Mouse (Mus musculus): ENCODE data around the gene Vsig10l. TPM values are rescaled to one million over a fixed set of nuclear protein-coding genes. Genes with fewer than 3 reads are reported as not detected.
A peak's percentile ranks its signal among the peaks of the same experiment; 100 is the strongest.

Vsig10l gene
- polyA plus RNA-seq, 1 experiment from 2014 or later, result 17.7 TPM

GRCm38 (mm10) chr7:43490861-43491260, 27.9 kb downstream of the Vsig10l start:
- Histone ChIP-seq H3K4me1 (ENCODE audit: control insufficient read depth, insufficient read depth, low read length) (no peaks in the 10 kb centered on the region; the same call in 1 of the 2 replicates), H3K9ac (ENCODE audit: low read length) (no peak overlapping the region), H3K9me3 (replicated peaks; ENCODE audit: control insufficient read depth, low read length) (no peaks in the 10 kb centered on the region), H3K27me3 (ENCODE audit: control insufficient read depth, insufficient read depth, low read length) (no peaks in the 10 kb centered on the region; the same call in 1 of the 2 replicates), H3K36me3 (ENCODE audit: control insufficient read depth, insufficient read depth, low read length) (no peaks in the 10 kb centered on the region), H3K4me3 (replicated peaks; ENCODE audit: low read length) (no peak overlapping the region), H3K27ac (ENCODE audit: low read length) (no peak overlapping the region), H3K4me2 (ENCODE audit: low read depth, low read length) (no peak overlapping the region)
- WGBS, result 57% methylated on average over 9 of the region's 9 CpGs
- ATAC-seq (ENCODE audit: insufficient read depth, low FRiP score), result no peak

GRCm38 (mm10) chr7:43495343-43496021, 32.5 kb downstream of the Vsig10l start:
- H3K27ac ChIP-seq (ENCODE audit: low read length), result no peak overlapping the region
- H3K4me2 ChIP-seq (ENCODE audit: low read depth, low read length), result no peak overlapping the region
- H3K4me3 ChIP-seq (replicated peaks; ENCODE audit: low read length), result no peak overlapping the region
- no peaks in the 10 kb centered on the region; the same call in 1 of the 2 replicates for H3K27me3 ChIP-seq (ENCODE audit: control insufficient read depth, insufficient read depth, low read length)
- ATAC-seq (ENCODE audit: insufficient read depth, low FRiP score), result 0 out of 2 replicates have a peak, but pooled peaks have one; percentile 10
- H3K9ac ChIP-seq (ENCODE audit: low read length), result no peak overlapping the region
- no peaks in the 10 kb centered on the region for H3K36me3 ChIP-seq (ENCODE audit: control insufficient read depth, insufficient read depth, low read length)
- peaks cover 8% of the 10 kb centered on the region; the same call in 1 of the 2 replicates for H3K9me3 ChIP-seq (replicated peaks; ENCODE audit: control insufficient read depth, low read length)
- 15% methylated on average over 21 of the region's 21 CpGs for WGBS
- H3K4me1 ChIP-seq (ENCODE audit: control insufficient read depth, insufficient read depth, low read length), result no peaks in the 10 kb centered on the region

- no peak overlapping the region for H3K4me3 ChIP-seq (replicated peaks; ENCODE audit: low read length)
- no peak overlapping the region for H3K9ac ChIP-seq (ENCODE audit: low read length)
- no peaks in the 10 kb centered on the region for H3K4me1 ChIP-seq (ENCODE audit: control insufficient read depth, insufficient read depth, low read length)
- ATAC-seq (ENCODE audit: insufficient read depth, low FRiP score), result no peak
- WGBS, result 37% methylated on average over 4 of the region's 4 CpGs
- no peak overlapping the region for H3K27ac ChIP-seq (ENCODE audit: low read length)
- no peaks in the 10 kb centered on the region for H3K27me3 ChIP-seq (ENCODE audit: control insufficient read depth, insufficient read depth, low read length)
- no peaks in the 10 kb centered on the region for H3K36me3 ChIP-seq (ENCODE audit: control insufficient read depth, insufficient read depth, low read length)
- no peak overlapping the region for H3K4me2 ChIP-seq (ENCODE audit: low read depth, low read length)
- H3K9me3 ChIP-seq (replicated peaks; ENCODE audit: control insufficient read depth, low read length), result no peaks in the 10 kb centered on the region
These were observed 48.9 kb downstream of the Vsig10l start for GRCm38 (mm10) chr7:43511707-43512478.

GRCm38 (mm10) chr7:43512519-43512918, 49.6 kb downstream of the Vsig10l start:
- no peak overlapping the region for H3K4me2 ChIP-seq (ENCODE audit: low read depth, low read length)
- no peaks in the 10 kb centered on the region for H3K36me3 ChIP-seq (ENCODE audit: control insufficient read depth, insufficient read depth, low read length)
- WGBS, result 81% methylated on average over 4 of the region's 4 CpGs

GRCm38 (mm10) chr7:43515076-43515475, 52.1 kb downstream of the Vsig10l start:
- Histone ChIP-seq H3K9me3 (replicated peaks; ENCODE audit: control insufficient read depth, low read length) (no peaks in the 10 kb centered on the region), H3K27ac (ENCODE audit: low read length) (no peak overlapping the region), H3K4me1 (ENCODE audit: control insufficient read depth, insufficient read depth, low read length) (no peaks in the 10 kb centered on the region), H3K9ac (ENCODE audit: low read length) (no peak overlapping the region), H3K27me3 (ENCODE audit: control insufficient read depth, insufficient read depth, low read length) (no peaks in the 10 kb centered on the region), H3K4me3 (replicated peaks; ENCODE audit: low read length) (no peak overlapping the region), H3K4me2 (ENCODE audit: low read depth, low read length) (no peak overlapping the region), H3K36me3 (ENCODE audit: control insufficient read depth, insufficient read depth, low read length) (no peaks in the 10 kb centered on the region)
- no peak; the same call in 1 of the 2 replicates for ATAC-seq (ENCODE audit: insufficient read depth, low FRiP score)
- WGBS, result 78% methylated on average over 5 of the region's 5 CpGs

More at GRCm38 (mm10) chr7:43512519-43512918, 49.6 kb downstream of the Vsig10l start:
- H3K27me3 ChIP-seq (ENCODE audit: control insufficient read depth, insufficient read depth, low read length), result no peaks in the 10 kb centered on the region
- H3K4me1 ChIP-seq (ENCODE audit: control insufficient read depth, insufficient read depth, low read length), result no peaks in the 10 kb centered on the region
- H3K9ac ChIP-seq (ENCODE audit: low read length), result no peak overlapping the region
- no peak for ATAC-seq (ENCODE audit: insufficient read depth, low FRiP score)
- H3K27ac ChIP-seq (ENCODE audit: low read length), result no peak overlapping the region
- no peaks in the 10 kb centered on the region for H3K9me3 ChIP-seq (replicated peaks; ENCODE audit: control insufficient read depth, low read length)
- H3K4me3 ChIP-seq (replicated peaks; ENCODE audit: low read length), result no peak overlapping the region

- ATAC-seq (ENCODE audit: insufficient read depth, low FRiP score), result no peak
- Histone ChIP-seq H3K27ac (ENCODE audit: low read length) (no peak overlapping the region), H3K36me3 (ENCODE audit: control insufficient read depth, insufficient read depth, low read length) (no peaks in the 10 kb centered on the region), H3K4me1 (ENCODE audit: control insufficient read depth, insufficient read depth, low read length) (no peaks in the 10 kb centered on the region), H3K9ac (ENCODE audit: low read length) (no peak overlapping the region), H3K4me2 (ENCODE audit: low read depth, low read length) (no peak overlapping the region), H3K27me3 (ENCODE audit: control insufficient read depth, insufficient read depth, low read length) (no peaks in the 10 kb centered on the region), H3K4me3 (replicated peaks; ENCODE audit: low read length) (no peak overlapping the region), H3K9me3 (replicated peaks; ENCODE audit: control insufficient read depth, low read length) (no peaks in the 10 kb centered on the region)
- WGBS, result 84% methylated on average over 14 of the region's 15 CpGs
These were observed 55.4 kb downstream of the Vsig10l start for GRCm38 (mm10) chr7:43518341-43518740.

Small RNA genes lying within 50 kb of the gene (microRNA-seq; reads per million reads assigned to microRNA genes)
- 0.50 reads per million for gene Mir7051

Other genes with a start within 250 kb of the Vsig10l start
- gene Zfp715, start 149.9 kb upstream of the Vsig10l start, polyA plus RNA-seq (2015; fragmentation: Nextera tagmentation; extraction: Ambion mirVana), result 13.7 and 14.4 TPM in 2 replicates
- 0.15 and 0.27 TPM in 2 replicates for gene Siglecf, start 111.8 kb upstream of the Vsig10l start, polyA plus RNA-seq (2015; fragmentation: Nextera tagmentation; extraction: Ambion mirVana)
- 0.26 and 0.45 TPM in 2 replicates for gene Siglecg, start 54.9 kb upstream of the Vsig10l start, polyA plus RNA-seq (2015; fragmentation: Nextera tagmentation; extraction: Ambion mirVana)
- 0.29 TPM in 1 of 2 replicates, not detected in the other for gene Lim2, start 35.5 kb upstream of the Vsig10l start, polyA plus RNA-seq (2015; fragmentation: Nextera tagmentation; extraction: Ambion mirVana)
- gene Nkg7, start 26.1 kb upstream of the Vsig10l start, polyA plus RNA-seq (2015; fragmentation: Nextera tagmentation; extraction: Ambion mirVana), result 2.7 and 2.8 TPM in 2 replicates
- not detected in 2 replicates for gene Cldnd2, start 22.4 kb upstream of the Vsig10l start, polyA plus RNA-seq (2015; fragmentation: Nextera tagmentation; extraction: Ambion mirVana)
- 365 and 382 TPM in 2 replicates for gene Etfb, start 19.1 kb upstream of the Vsig10l start, polyA plus RNA-seq (2015; fragmentation: Nextera tagmentation; extraction: Ambion mirVana)
- gene Gm45233, start 19.0 kb upstream of the Vsig10l start, polyA plus RNA-seq (2015; fragmentation: Nextera tagmentation; extraction: Ambion mirVana), result 0.62 TPM in 1 of 2 replicates, not detected in the other
- gene Iglon5, start 26.9 kb downstream of the Vsig10l start, polyA plus RNA-seq (2015; fragmentation: Nextera tagmentation; extraction: Ambion mirVana), result 0.30 and 0.39 TPM in 2 replicates
- gene 4931406B18Rik, start 42.8 kb downstream of the Vsig10l start, polyA plus RNA-seq (2015; fragmentation: Nextera tagmentation; extraction: Ambion mirVana), result not detected in 2 replicates
- gene Cd33, start 81.3 kb downstream of the Vsig10l start, polyA plus RNA-seq (2015; fragmentation: Nextera tagmentation; extraction: Ambion mirVana), result 3.0 and 3.7 TPM in 2 replicates
- 3.5 and 3.6 TPM in 2 replicates for gene Zfp658, start 99.1 kb downstream of the Vsig10l start, polyA plus RNA-seq (2015; fragmentation: Nextera tagmentation; extraction: Ambion mirVana)
- gene Zfp719, start 116.5 kb downstream of the Vsig10l start, polyA plus RNA-seq (2015; fragmentation: Nextera tagmentation; extraction: Ambion mirVana), result 11.3 and 12.9 TPM in 2 replicates
- not detected in 2 replicates for gene Zfp819, start 144.0 kb downstream of the Vsig10l start, polyA plus RNA-seq (2015; fragmentation: Nextera tagmentation; extraction: Ambion mirVana)
- gene Ceacam18, start 171.6 kb downstream of the Vsig10l start, polyA plus RNA-seq (2015; fragmentation: Nextera tagmentation; extraction: Ambion mirVana), result 1.0 and 1.4 TPM in 2 replicates
- 2.2 and 2.6 TPM in 2 replicates for gene Siglece, start 197.0 kb downstream of the Vsig10l start, polyA plus RNA-seq (2015; fragmentation: Nextera tagmentation; extraction: Ambion mirVana)
- 11.7 and 12.2 TPM in 2 replicates for gene Ctu1, start 208.9 kb downstream of the Vsig10l start, polyA plus RNA-seq (2015; fragmentation: Nextera tagmentation; extraction: Ambion mirVana)
- gene Klk14, start 227.3 kb downstream of the Vsig10l start, polyA plus RNA-seq (2015; fragmentation: Nextera tagmentation; extraction: Ambion mirVana), result 0.28 and 1.1 TPM in 2 replicates
- gene Klk13, start 249.4 kb downstream of the Vsig10l start, polyA plus RNA-seq (2015; fragmentation: Nextera tagmentation; extraction: Ambion mirVana), result 17.6 and 46.1 TPM in 2 replicates